Mouse (Mus musculus) liver, embryonic 13.5 days (tissue): ENCODE measurements around the gene Klrb1b. TPM values are rescaled to one million over a fixed set of nuclear protein-coding genes. Genes with fewer than 3 reads are reported as not detected.
A peak's percentile ranks its signal among the peaks of the same experiment; 100 is the strongest.
"Not testable (repeated sequence)": the region's sequence is repeated elsewhere in the genome, so short reads cannot be mapped to it uniquely, and the experiment has no call there.

Source experiments
- ATAC-seq: fragments of 200-750 bp; cut with Nextera tagmentation; 2 replicates; pipeline ENCODE4 v1.8.0; 2017; ENCODE audit warnings: low read depth, mild to moderate bottlenecking, moderate number of reproducible peaks, moderate library complexity
- DNase-seq: peaks from one replicate; pipeline ENCODE4 v3.0.0; 2022
- H3K27ac ChIP-seq: fragments of 300-500 bp; sonication (generic); 2 replicates; pipeline ENCODE4 v1.5.1; 2015; ENCODE audit warnings: moderate library complexity, mild to moderate bottlenecking, inconsistent platforms
- H3K27me3 ChIP-seq: fragments of 300-500 bp; sonication (generic); 2 replicates; pipeline ENCODE4 v1.6.1; 2015; ENCODE audit warnings: mild to moderate bottlenecking, inconsistent platforms
- H3K36me3 ChIP-seq: fragments of 300-500 bp; sonication (generic); 2 replicates; pipeline ENCODE4 v1.6.1; 2015; ENCODE audit warnings: mild to moderate bottlenecking, inconsistent platforms
- H3K4me1 ChIP-seq: fragments of 300-500 bp; sonication (generic); replicated peaks from 2 replicates; pipeline ENCODE4 v1.6.1; 2015; ENCODE audit warnings: inconsistent platforms
- H3K4me2 ChIP-seq: fragments of 300-500 bp; sonication (generic); 2 replicates; pipeline ENCODE4 v1.6.1; 2015; ENCODE audit warnings: inconsistent platforms, mild to moderate bottlenecking, moderate library complexity
- H3K4me3 ChIP-seq: fragments of 300-500 bp; sonication (generic); replicated peaks from 2 replicates; pipeline ENCODE4 v1.5.1; 2015; ENCODE audit warnings: mild to moderate bottlenecking, inconsistent platforms
- H3K9ac ChIP-seq: fragments of 300-500 bp; sonication (generic); 2 replicates; pipeline ENCODE4 v1.6.1; 2015; ENCODE audit warnings: mild to moderate bottlenecking, inconsistent platforms
- H3K9me3 ChIP-seq: fragments of 300-500 bp; sonication (generic); replicated peaks from 2 replicates; pipeline ENCODE4 v1.6.1; 2016; ENCODE audit warnings: inconsistent platforms
- WGBS: fragments of 180-500 bp; shearing (Covaris S2); methylation state at CpG from one replicate; pipeline ENCODE4 v1.1.7; 2015; ENCODE audit not compliant: insufficient replicate concordance; 5-methylcytosine and 5-hydroxymethylcytosine counted together
- polyA plus RNA-seq: library from polyadenylated mRNA; unstranded; fragments of >200 nt; fragmentation: Nextera tagmentation; extraction: Ambion mirVana; gene quantifications from 2 replicates; pipeline ENCODE4 v1.2.1, GENCODE M21; 2015

Gene Klrb1b
- polyA plus RNA-seq, 1 experiment from 2014 or later, result not detected

GRCm38 (mm10) chr6:128849902-128850301, 23.8 kb upstream of the Klrb1b start:
- DNase-seq, result no peak
- no peak overlapping the region for H3K9ac ChIP-seq
- no peaks in the 10 kb centered on the region for H3K27me3 ChIP-seq
- H3K9me3 ChIP-seq, result no peaks in the 10 kb centered on the region
- H3K36me3 ChIP-seq, result no peaks in the 10 kb centered on the region
- H3K27ac ChIP-seq, result no peak overlapping the region
- H3K4me2 ChIP-seq, result no peak overlapping the region
- H3K4me1 ChIP-seq, result peaks cover 16% of the 10 kb centered on the region
- no peak for ATAC-seq
- 38% methylated on average over 2 of the region's 2 CpGs for WGBS
- H3K4me3 ChIP-seq, result no peak overlapping the region

GRCm38 (mm10) chr6:128847401-128847800, 21.3 kb upstream of the Klrb1b start:
- Histone ChIP-seq H3K4me3 (no peak overlapping the region), H3K4me1 (peaks cover 28% of the 10 kb centered on the region), H3K4me2 (no peak overlapping the region), H3K9ac (no peak overlapping the region), H3K9me3 (no peaks in the 10 kb centered on the region), H3K27me3 (no peaks in the 10 kb centered on the region), H3K27ac (no peak overlapping the region), H3K36me3 (no peaks in the 10 kb centered on the region)
- 79% methylated on average over 4 of the region's 4 CpGs for WGBS
- DNase-seq, result no peak
- ATAC-seq, result no peak

- 27% methylated on average over 8 of the region's 9 CpGs for WGBS
- Histone ChIP-seq H3K9me3 (no peaks in the 10 kb centered on the region), H3K9ac (no peak overlapping the region), H3K36me3 (no peaks in the 10 kb centered on the region), H3K27me3 (no peaks in the 10 kb centered on the region), H3K4me1 (peaks cover 38% of the 10 kb centered on the region), H3K27ac (no peak overlapping the region), H3K4me2 (no peak overlapping the region), H3K4me3 (no peak overlapping the region)
- ATAC-seq (peak; percentile 32), DNase-seq (no peak)
Measured at GRCm38 (mm10) chr6:128845998-128846542, 19.9 kb upstream of the Klrb1b start.

- DNase-seq, result peak; percentile 80
- H3K4me3 ChIP-seq, result peak overlapping the region; percentile 25
- peak overlapping the region; percentile 51 for H3K4me2 ChIP-seq
- whole genome bisulfite sequencing, result 14% methylated on average over 7 of the region's 7 CpGs
- 0 out of 2 replicates have a peak overlapping the region, but pooled peaks have one; percentile 43 for H3K9ac ChIP-seq
- ATAC-seq, result peak; percentile 67
- H3K9me3 ChIP-seq, result no peaks in the 10 kb centered on the region
- peaks cover 38% of the 10 kb centered on the region for H3K4me1 ChIP-seq
- peak overlapping the region; percentile 80 for H3K27ac ChIP-seq
- H3K27me3 ChIP-seq, result no peaks in the 10 kb centered on the region
- no peaks in the 10 kb centered on the region for H3K36me3 ChIP-seq
Measured at GRCm38 (mm10) chr6:128845319-128845979, 19.3 kb upstream of the Klrb1b start.

- Histone ChIP-seq H3K9ac (no peak overlapping the region), H3K27me3 (no peaks in the 10 kb centered on the region), H3K4me2 (peak overlapping the region; percentile 93; the same call in 1 of the 2 replicates), H3K4me3 (no peak overlapping the region), H3K36me3 (no peaks in the 10 kb centered on the region), H3K4me1 (peaks cover 41% of the 10 kb centered on the region), H3K9me3 (no peaks in the 10 kb centered on the region), H3K27ac (no peak overlapping the region)
- DNase-seq (no peak), ATAC-seq (no peak)
- whole genome bisulfite sequencing, result 74% methylated on average over 5 of the region's 5 CpGs
Measured at GRCm38 (mm10) chr6:128844586-128845080, 18.5 kb upstream of the Klrb1b start.

GRCm38 (mm10) chr6:128844131-128844530, 18.0 kb upstream of the Klrb1b start:
- H3K4me3 ChIP-seq, result peak overlapping the region; percentile 77
- no peaks in the 10 kb centered on the region for H3K27me3 ChIP-seq
- DNase-seq, result no peak
- no peak overlapping the region for H3K9ac ChIP-seq
- H3K9me3 ChIP-seq, result no peaks in the 10 kb centered on the region
- peaks cover 46% of the 10 kb centered on the region for H3K4me1 ChIP-seq
- WGBS, result 40% methylated on average over 8 of the region's 8 CpGs
- peak overlapping the region; percentile 93 for H3K4me2 ChIP-seq
- H3K27ac ChIP-seq, result no peak overlapping the region
- ATAC-seq, result no peak
- no peaks in the 10 kb centered on the region for H3K36me3 ChIP-seq

- ATAC-seq (peak; percentile 2), DNase-seq (peak; percentile 36)
- WGBS, result under 1% methylated on average over 22 of the region's 22 CpGs
- Histone ChIP-seq H3K4me2 (peak overlapping the region; percentile 93), H3K36me3 (no peaks in the 10 kb centered on the region), H3K27me3 (no peaks in the 10 kb centered on the region), H3K9me3 (no peaks in the 10 kb centered on the region), H3K4me1 (peaks cover 47% of the 10 kb centered on the region), H3K9ac (peak overlapping the region; percentile 78), H3K27ac (peak overlapping the region; percentile 77), H3K4me3 (peak overlapping the region; percentile 77)
Measured at GRCm38 (mm10) chr6:128843479-128843992, 17.4 kb upstream of the Klrb1b start.

- Histone ChIP-seq H3K4me1 (peaks cover 47% of the 10 kb centered on the region), H3K9ac (peak overlapping the region; percentile 78), H3K9me3 (no peaks in the 10 kb centered on the region), H3K27me3 (no peaks in the 10 kb centered on the region), H3K27ac (peak overlapping the region; percentile 77), H3K36me3 (no peaks in the 10 kb centered on the region), H3K4me3 (peak overlapping the region; percentile 77), H3K4me2 (peak overlapping the region; percentile 93)
- WGBS, result under 1% methylated on average over 44 of the region's 44 CpGs
- ATAC-seq (peak; percentile 61), DNase-seq (peak; percentile 84)
Measured at GRCm38 (mm10) chr6:128842945-128843478, 16.9 kb upstream of the Klrb1b start.

GRCm38 (mm10) chr6:128842356-128842944, 16.3 kb upstream of the Klrb1b start:
- no peaks in the 10 kb centered on the region for H3K9me3 ChIP-seq
- peak overlapping the region; percentile 78 for H3K9ac ChIP-seq
- 2% methylated on average over 20 of the region's 20 CpGs for WGBS
- H3K4me3 ChIP-seq, result peak overlapping the region; percentile 77
- DNase-seq (no peak), ATAC-seq (no peak)
- peak overlapping the region; percentile 93 for H3K4me2 ChIP-seq
- no peaks in the 10 kb centered on the region for H3K27me3 ChIP-seq
- no peaks in the 10 kb centered on the region for H3K36me3 ChIP-seq
- H3K27ac ChIP-seq, result peak overlapping the region; percentile 73
- H3K4me1 ChIP-seq, result peaks cover 52% of the 10 kb centered on the region

- no peak for DNase-seq
- Histone ChIP-seq H3K4me2 (peak overlapping the region; percentile 93), H3K4me1 (peaks cover 60% of the 10 kb centered on the region), H3K27me3 (no peaks in the 10 kb centered on the region), H3K9me3 (no peaks in the 10 kb centered on the region), H3K36me3 (no peaks in the 10 kb centered on the region), H3K27ac (no peak overlapping the region), H3K4me3 (peak overlapping the region; percentile 77), H3K9ac (no peak overlapping the region)
- no peak for ATAC-seq
- 30% methylated on average over 4 of the region's 4 CpGs for WGBS
Measured at GRCm38 (mm10) chr6:128841327-128842089, 15.4 kb upstream of the Klrb1b start.

GRCm38 (mm10) chr6:128840669-128841068, 14.5 kb upstream of the Klrb1b start:
- H3K4me2 ChIP-seq, H3K4me3 ChIP-seq, ATAC-seq, DNase-seq, H3K9me3 ChIP-seq, H3K27me3 ChIP-seq, H3K27ac ChIP-seq, H3K9ac ChIP-seq, H3K36me3 ChIP-seq: not testable (repeated sequence)
- peaks cover 66% of the 10 kb centered on the region for H3K4me1 ChIP-seq
- 44% methylated on average over 3 of the region's 3 CpGs for WGBS
